Mouse (Mus musculus) E14TG2a.4 (cell line): ENCODE data around the gene Slco4a1.

Experiments
- H3K27me3 ChIP-seq: 2 replicates; pipeline ENCODE4 v1.6.1; 2014; ENCODE audit warnings: low read length, control low read depth; ENCODE audit not compliant: insufficient read depth
- H3K36me3 ChIP-seq: 2 replicates; pipeline ENCODE4 v1.6.1; 2014; ENCODE audit warnings: low read length, control low read depth; ENCODE audit not compliant: insufficient read depth
- H3K4me1 ChIP-seq: replicated peaks from 2 replicates; pipeline ENCODE4 v1.6.1; 2014; ENCODE audit warnings: low read depth, low read length, control low read depth
- H3K4me3 ChIP-seq: replicated peaks from 2 replicates; pipeline ENCODE4 v1.5.1; 2014; ENCODE audit warnings: mild to moderate bottlenecking, low read length
- H3K9me3 ChIP-seq: 2 replicates; pipeline ENCODE4 v1.6.1; 2014; ENCODE audit warnings: low read length, control low read depth
- CTCF ChIP-seq: conservative IDR thresholded peaks from 2 replicates; pipeline ENCODE4 v1.5.1; 2014; ENCODE audit warnings: low read length
- NANOG ChIP-seq: IDR thresholded peaks from 2 replicates; pipeline ENCODE4 v1.6.1; 2014; ENCODE audit warnings: borderline replicate concordance, low read length, mixed read lengths
- POU5F1 ChIP-seq: IDR thresholded peaks from 2 replicates; pipeline ENCODE4 v1.6.1; 2014; ENCODE audit warnings: low read length, borderline replicate concordance

Gene Slco4a1

DNA sequence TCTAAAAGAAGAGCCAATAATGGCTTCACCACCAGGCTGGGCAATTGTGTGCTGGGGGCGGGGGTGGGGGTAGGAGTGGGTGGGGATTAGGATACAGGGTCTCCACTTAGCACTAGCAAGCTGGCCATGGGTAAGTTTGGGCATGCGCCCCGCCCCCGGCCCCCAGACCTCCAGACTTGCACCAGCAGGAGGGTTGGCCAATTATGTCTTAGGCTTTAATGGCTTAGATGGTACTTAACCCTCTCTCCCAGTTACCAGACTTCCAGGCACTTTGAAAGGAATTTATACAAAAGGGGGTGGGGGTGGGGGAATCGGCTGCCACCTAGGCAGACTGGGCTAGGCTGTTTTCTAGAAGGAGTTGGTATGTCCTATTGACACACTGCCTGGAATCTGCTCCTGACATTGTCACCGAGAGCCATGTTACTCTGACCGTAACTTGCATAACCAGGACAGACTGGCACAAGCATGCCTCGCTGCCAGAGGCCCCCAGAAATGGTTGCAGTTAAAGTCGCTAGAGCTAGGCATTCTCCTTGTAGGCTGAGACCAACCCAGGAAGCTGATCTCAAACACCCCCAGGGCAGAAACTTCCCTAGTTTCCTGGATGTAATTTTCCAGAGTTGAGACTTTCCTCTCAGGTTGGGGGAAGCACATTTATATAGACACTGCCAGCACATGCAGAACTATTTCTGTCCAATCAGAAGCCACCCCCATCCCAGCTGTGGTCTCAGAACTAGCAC is 15.3 kb upstream of the Slco4a1 start:
- Histone ChIP-seq H3K27me3 (no peaks in the 10 kb centered on the region; the same call in 1 of the 2 replicates), H3K4me1 (peaks cover 10% of the 10 kb centered on the region), H3K4me3 (no peak overlapping the region), H3K9me3 (no peaks in the 10 kb centered on the region), H3K36me3 (no peaks in the 10 kb centered on the region)
- TF ChIP-seq POU5F1 (no peak), NANOG (no peak), CTCF (no peak)

DNA sequence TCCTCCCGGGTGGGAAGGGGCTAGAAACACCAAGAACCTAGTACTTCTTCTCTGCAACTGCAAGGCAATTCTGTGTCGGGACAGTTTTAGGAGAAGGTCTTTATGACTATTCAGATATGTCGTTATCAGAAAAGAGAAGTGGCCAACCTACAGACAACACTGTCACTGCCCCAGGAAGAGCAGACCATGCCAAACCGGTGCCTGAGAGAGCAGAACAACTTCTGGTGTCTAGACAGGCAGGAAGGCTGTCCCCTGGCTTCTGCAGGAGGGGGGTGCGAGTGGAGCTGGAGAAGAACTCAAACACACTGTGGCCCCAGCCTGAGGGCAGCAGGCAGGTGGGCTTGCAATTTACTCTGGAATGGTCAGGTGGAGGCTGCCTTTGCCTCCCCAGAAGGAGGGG is 14.0 kb upstream of the Slco4a1 start:
- H3K4me1 ChIP-seq: peaks cover 10% of the 10 kb centered on the region
- H3K27me3 ChIP-seq: peaks cover 3% of the 10 kb centered on the region
- TF ChIP-seq NANOG: no peak
- TF ChIP-seq CTCF: no peak
- TF ChIP-seq POU5F1: no peak
- no peaks in the 10 kb centered on the region for H3K9me3 ChIP-seq
- no peak overlapping the region for H3K4me3 ChIP-seq
- no peaks in the 10 kb centered on the region for H3K36me3 ChIP-seq

DNA sequence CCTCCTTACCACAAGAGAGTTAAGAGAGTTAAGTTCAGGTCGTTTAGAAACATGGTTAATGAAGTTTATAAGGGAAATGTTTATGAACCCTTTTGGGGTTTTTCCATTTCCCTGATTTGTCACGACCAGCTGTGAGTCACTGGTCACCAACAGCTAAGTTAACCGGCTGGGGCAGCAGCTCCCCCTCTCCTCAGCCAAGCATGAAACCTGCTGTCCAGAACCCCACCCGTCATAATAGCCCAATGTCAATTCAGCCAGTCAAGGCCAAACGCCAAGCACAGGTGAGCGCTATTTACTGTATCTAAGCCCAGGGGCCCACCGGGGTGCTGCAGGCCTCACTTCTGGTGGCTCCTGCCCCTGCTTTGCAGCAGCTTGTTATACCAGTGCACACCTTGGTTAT is 12.2 kb upstream of the Slco4a1 start:
- peaks cover 13% of the 10 kb centered on the region for H3K27me3 ChIP-seq
- peaks cover 10% of the 10 kb centered on the region for H3K4me1 ChIP-seq
- no peak overlapping the region for H3K4me3 ChIP-seq
- H3K36me3 ChIP-seq: no peaks in the 10 kb centered on the region
- TF ChIP-seq POU5F1 (no peak), CTCF (no peak), NANOG (no peak)
- H3K9me3 ChIP-seq: no peaks in the 10 kb centered on the region

DNA sequence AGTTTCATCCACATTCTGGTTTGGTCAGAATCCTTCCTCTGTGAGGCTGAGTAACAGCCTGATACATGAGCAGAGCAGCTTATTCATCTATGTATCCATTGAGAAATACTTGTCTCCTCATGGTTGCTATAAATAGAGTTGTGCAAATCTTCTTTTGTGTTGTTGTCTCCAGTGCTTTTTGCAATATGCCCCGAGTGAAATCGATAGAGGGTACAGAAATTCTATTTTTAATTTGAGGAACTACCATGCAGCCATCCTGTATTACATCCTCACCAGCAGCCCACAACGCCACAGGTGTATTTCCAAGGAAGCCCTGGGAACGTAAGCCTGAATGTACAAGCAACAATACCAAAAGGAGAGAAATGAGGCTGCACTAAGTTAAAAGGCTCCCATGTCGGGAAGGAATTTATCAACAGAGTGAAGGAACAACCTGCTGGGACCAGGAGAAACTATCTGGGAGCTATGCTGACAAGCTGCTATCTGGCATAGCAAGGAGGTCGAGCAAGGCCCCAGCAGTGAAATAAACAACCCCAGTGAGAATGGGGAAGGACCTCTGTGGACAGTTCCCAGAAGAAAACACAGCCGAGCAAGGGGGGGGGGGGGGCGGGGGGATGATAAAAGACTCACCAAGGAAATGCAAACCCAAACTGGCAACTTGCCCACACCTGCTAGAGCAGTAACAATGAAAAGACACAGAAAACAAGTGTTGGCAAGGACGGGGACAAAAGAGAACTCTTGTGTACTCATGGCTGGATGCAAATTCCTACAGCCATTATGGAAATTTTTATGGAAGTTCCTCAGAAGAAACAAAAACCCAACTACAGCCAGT is 10.9 kb upstream of the Slco4a1 start:
- peaks cover 10% of the 10 kb centered on the region for H3K4me1 ChIP-seq
- H3K27me3 ChIP-seq: peaks cover 20% of the 10 kb centered on the region
- no peaks in the 10 kb centered on the region for H3K36me3 ChIP-seq
- no peaks in the 10 kb centered on the region for H3K9me3 ChIP-seq
- H3K4me3 ChIP-seq: no peak overlapping the region
- no peak for TF ChIP-seq CTCF

DNA sequence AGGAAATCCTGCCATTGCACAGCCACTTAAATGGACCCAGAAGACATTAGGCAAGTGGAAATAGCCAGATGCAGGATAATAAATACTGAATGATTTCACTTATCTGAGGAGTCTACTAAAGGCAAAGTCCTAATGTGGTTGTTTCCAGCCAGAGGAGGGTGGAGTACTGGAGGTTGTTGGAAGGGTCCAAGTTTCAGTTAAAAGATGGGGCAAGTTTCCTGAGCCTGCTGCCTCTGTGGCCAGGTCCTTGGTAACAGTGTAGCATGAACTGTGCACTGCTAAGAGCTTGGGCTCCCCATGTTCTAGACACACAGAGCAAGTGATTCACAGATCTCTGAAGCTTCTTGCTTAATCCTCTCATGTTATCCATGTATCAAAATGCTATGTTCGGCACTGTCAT is 10.1 kb upstream of the Slco4a1 start:
- TF ChIP-seq CTCF (no peak), NANOG (no peak), POU5F1 (no peak)
- no peaks in the 10 kb centered on the region for H3K9me3 ChIP-seq
- peaks cover 6% of the 10 kb centered on the region for H3K4me1 ChIP-seq
- peaks cover 28% of the 10 kb centered on the region for H3K27me3 ChIP-seq
- H3K36me3 ChIP-seq: no peaks in the 10 kb centered on the region
- no peak overlapping the region for H3K4me3 ChIP-seq

DNA sequence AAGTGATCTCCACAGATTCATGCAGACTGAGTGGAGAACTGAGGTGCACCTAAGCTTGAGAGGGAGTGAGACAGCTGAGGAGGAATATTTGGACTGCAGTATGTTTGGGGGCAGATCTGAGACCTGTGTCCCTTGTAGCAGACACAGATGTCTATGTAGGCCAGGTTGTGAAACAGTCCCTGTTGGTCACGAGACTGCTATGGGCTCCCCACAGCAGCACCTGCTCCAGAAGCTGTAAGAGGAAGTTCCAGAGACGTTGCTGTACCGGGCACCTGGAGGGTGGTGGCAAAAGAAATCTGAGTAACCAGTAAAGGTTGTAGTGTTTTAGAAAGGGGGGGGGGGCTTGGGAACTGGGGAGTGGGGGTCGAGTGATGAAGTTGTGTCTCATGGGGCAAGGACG is 7.0 kb upstream of the Slco4a1 start:
- no peaks in the 10 kb centered on the region for H3K36me3 ChIP-seq
- no peak overlapping the region for H3K4me3 ChIP-seq
- H3K9me3 ChIP-seq: no peaks in the 10 kb centered on the region
- no peak for TF ChIP-seq CTCF
- no peak for TF ChIP-seq NANOG
- TF ChIP-seq POU5F1: no peak
- peaks cover 33% of the 10 kb centered on the region for H3K27me3 ChIP-seq
- 0 out of 2 replicates have a peak, but pooled peaks cover 2% of the 10 kb centered on the region for H3K4me1 ChIP-seq

DNA sequence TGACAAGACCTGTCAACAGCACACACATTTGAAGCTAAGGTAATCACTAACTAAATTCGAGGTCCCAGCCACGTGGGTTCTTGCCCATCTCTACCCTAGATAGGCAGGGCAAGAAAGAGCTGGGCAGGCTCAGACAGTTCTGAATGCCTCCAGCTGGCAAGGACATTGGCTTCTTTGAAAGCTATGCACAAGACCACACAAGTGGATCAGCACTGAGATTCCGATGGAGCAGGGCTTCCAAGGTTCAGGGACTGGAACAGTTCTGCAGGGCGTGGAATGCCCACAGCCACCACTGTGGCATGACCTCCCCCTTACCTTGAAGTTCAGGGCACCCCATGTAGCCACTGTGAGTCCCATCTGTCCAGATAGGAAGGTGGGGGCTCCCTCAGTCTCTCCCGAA is 5.5 kb upstream of the Slco4a1 start:
- H3K27me3 ChIP-seq: peaks cover 35% of the 10 kb centered on the region
- no peak overlapping the region for H3K4me3 ChIP-seq
- no peaks in the 10 kb centered on the region for H3K9me3 ChIP-seq
- TF ChIP-seq POU5F1: no peak
- peaks cover 10% of the 10 kb centered on the region for H3K4me1 ChIP-seq
- no peaks in the 10 kb centered on the region for H3K36me3 ChIP-seq

DNA sequence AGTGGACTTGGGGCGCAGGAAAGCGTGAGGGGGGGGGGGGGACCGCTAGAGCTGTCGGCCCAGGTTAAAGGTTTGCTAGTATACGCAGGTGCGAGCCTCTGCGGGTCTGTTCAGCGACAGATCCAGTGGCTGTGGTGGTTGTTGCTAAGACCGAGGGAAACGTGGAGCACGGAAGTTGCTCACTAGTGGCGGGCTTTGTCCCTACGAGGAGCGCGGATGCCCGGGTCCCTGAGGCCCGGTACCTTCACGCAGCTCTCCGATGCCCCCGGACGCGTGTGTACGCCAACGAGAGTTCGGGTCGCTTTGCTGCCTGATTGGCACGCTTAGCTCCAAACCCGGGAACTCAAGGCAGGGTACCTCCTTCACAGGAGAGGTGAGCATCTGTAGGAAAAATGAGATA is 660 bp downstream of the Slco4a1 start:
- H3K4me3 ChIP-seq: peak overlapping the region; percentile 86
- H3K36me3 ChIP-seq: peaks cover 3% of the 10 kb centered on the region; the same call in 1 of the 2 replicates
- H3K9me3 ChIP-seq: no peaks in the 10 kb centered on the region
- TF ChIP-seq POU5F1 (no peak), CTCF (no peak), NANOG (no peak)
- H3K27me3 ChIP-seq: peaks cover 27% of the 10 kb centered on the region
- peaks cover 66% of the 10 kb centered on the region for H3K4me1 ChIP-seq

DNA sequence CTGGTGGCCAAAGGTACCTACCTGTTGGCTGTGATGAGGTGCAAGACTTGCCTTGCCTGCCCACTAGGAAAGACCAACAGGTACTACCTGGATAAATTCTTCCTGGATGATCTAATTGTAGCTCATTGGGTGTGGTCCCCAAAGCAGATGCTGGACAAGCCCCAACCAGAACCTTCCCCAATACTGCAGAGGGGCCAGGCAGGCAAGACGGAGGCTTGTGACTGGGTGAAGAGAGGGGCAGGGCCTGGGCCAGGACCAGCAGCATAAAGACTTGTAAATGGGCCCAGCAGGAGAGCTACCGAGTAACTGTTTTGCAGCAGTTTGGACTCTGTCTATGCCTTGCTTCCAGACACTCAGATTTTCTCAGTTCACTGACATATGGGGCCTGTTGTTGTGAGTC is 1.6 kb downstream of the Slco4a1 start:
- Histone ChIP-seq H3K36me3 (peaks cover 3% of the 10 kb centered on the region; the same call in 1 of the 2 replicates), H3K9me3 (no peaks in the 10 kb centered on the region), H3K27me3 (peaks cover 28% of the 10 kb centered on the region), H3K4me1 (peaks cover 72% of the 10 kb centered on the region), H3K4me3 (peak overlapping the region; percentile 86)
- TF ChIP-seq CTCF: no peak
